Mouse (Mus musculus) effector memory CD4-positive, alpha-beta T cell, adult 5 months (primary cell): Measurements from ENCODE around the gene Atl3. TPM values are rescaled to one million over a fixed set of nuclear protein-coding genes. Genes with fewer than 3 reads are reported as not detected.

Experiments
- polyA plus RNA-seq: library from polyadenylated mRNA; unstranded; fragments of 100-300 nt; shearing (Covaris generic); gene quantifications from one replicate; pipeline ENCODE4 v1.2.1, GENCODE M21; 2017

Atl3 gene
- 20.3 TPM for polyA plus RNA-seq

DNA sequence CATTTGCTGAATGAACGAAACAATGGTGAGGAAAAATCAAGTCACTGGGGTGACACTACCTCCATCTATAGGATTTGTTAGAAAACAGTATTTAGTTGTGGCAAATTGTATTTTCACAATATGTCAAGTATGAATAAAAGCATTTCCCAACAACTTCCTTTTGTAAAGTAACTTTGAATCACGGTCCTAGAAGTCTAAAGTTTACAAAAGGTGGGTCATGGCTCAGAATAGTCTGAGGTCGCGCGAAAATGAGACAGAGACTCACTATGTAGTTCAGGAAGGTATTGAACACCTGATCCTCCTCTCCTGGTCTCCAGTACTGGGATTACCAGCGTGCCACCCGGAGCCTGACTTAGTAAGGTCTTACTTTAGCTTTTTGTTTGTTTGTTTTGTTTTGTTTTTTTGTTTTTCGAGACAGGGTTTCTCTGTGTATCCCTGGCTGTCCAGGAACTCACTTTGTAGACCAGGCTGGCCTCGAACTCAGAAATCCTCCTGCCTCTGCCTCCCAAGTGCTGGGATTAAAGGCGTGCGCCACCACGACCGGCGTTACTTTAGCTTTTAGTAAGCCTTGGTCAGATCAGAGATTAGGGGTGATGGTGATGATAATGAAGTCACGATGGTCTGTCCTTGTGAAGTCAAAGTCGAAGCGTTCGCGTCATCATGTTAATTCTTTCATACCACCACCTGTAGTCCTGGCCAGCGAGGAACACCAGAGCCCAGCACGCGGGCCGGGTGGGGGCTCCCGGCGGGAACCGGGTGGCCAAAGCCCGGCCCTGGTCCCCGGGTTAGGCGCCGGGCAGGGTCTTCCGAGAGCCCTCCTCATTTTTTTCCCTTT is at the start of gene Atl3:
Gene Atl3, plus strand, starts transcription at position 689 of the 835 bp plus-strand sequence.

DNA sequence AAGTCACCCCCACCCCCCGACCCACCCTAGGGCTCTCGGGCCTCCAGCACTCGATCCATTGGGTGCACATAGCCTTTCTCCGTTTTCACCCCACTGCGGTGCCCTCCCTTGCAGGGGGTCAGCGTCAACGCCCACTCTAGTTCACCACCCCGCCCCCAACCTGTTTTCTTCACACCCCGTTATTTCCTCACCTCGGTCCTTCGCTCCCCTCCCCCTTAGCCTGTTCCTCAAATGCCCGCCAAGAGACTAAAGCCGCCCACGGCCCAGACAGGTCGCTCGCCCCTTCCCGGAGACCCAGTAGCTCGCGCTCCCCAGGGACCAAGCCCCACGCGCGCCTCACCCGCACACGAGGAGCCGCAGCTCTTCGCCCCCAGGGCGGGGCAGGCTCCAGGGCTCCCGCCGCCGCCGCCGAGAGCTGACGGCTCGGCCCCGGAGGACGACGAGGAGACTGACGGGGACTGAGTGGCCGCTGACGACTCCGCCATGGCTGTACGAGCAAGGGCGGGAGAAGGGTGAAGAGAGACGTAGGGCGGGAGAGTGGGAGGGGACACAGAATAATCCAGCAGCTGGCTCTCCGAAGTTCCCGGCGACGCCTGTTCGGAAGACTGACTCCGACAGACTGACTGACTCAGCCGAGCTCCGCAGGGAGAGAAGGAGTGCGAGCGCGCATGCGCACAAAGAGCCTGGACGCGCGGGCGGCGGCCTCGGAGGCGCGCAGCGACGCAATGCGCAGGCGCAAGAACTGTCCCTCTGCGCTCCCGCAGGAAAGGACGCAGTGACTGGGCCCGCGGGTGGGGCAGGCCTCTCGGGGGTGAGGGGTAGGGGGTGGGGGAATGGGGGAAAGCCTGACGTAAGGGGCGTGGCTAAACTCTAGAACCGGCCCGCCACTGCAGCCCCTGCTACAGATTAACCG is 11.0 kb upstream of the Atl3 start, which contains the start of gene Rtn3:
Gene Rtn3, minus strand, starts transcription at position 683 of the 913 bp plus-strand sequence.

DNA sequence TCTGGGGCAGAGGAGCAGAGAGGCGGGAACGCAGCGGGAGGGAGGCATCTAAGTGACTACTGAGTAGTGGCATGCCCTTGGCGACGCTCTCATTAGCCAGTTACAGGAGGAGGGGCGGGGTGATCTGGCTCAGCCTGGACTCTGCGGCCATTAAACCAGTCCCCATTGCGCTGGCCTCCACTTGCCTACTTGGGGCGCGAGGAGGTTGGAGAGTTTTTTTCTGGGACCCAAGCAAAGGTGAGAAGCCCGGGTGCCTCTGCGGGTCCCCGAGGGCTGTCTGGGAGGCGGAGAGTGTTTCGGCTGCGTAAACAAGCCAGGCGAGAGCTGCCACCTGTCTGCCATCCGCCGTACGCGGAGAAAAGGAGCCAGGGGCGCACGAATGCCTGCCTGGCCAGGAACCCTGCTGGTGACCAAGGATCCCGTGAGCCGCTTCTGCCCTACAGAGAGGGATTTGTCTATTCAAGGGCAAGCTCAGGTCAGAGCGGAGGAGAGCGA is 63.5 kb downstream of the Atl3 start, which contains the start of gene Pla2g16:
Gene Pla2g16, plus strand, starts transcription at position 132 of the 495 bp plus-strand sequence.

Other genes starting within 250 kb of the Atl3 start
- gene Rcor2, start 226.7 kb upstream of the Atl3 start, polyA plus RNA-seq = 1.7 TPM
- 197 TPM for gene Mark2, start 152.2 kb upstream of the Atl3 start, polyA plus RNA-seq
- 21.6 TPM for gene Spindoc, start 111.0 kb upstream of the Atl3 start, polyA plus RNA-seq
- not detected for gene 2700081O15Rik, start 76.4 kb upstream of the Atl3 start, polyA plus RNA-seq
- gene Rtn3, start 10.8 kb upstream of the Atl3 start, polyA plus RNA-seq = 65.5 TPM
- 49.8 TPM for gene Pla2g16, start 63.4 kb downstream of the Atl3 start, polyA plus RNA-seq
- gene Lgals12, start 113.2 kb downstream of the Atl3 start, polyA plus RNA-seq = not detected
- not detected for gene Hrasls5, start 118.5 kb downstream of the Atl3 start, polyA plus RNA-seq
- gene Slc22a19, start 217.3 kb downstream of the Atl3 start, polyA plus RNA-seq = not detected